Mouse (Mus musculus): ENCODE results near the gene Ugt1a6a.
A peak's percentile ranks its signal among the peaks of the same experiment; 100 is the strongest.
"Not testable (repeated sequence)": the region's sequence is repeated elsewhere in the genome, so short reads cannot be mapped to it uniquely, and the experiment has no call there.

The Ugt1a6a gene

GRCm38 (mm10) chr1:88134457-88135011 is at the start of gene Ugt1a6a:
Gene Ugt1a6a, plus strand, starts transcription at chr1:88134809.
- peak; percentile 27 for DNase-seq (ENCODE audit: low spot score)

DNA sequence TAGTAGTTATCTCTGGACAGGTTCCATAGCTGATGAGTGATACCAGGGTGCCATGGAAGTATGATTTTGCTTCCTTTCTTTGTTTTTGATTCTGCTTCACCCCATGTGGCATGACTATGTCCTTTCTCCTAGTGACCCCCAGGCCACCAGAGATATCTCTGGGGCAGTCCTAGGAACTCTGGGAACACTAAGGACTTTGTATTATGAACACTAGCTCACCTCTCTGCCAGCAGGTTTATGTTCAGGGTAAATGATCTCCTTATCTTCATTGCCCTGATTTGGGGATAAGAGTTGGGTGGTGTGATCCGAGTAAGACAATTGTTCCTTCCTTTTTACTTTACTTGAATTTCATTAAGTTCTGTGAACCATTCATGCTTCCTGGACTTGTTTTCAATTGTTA is 48.5 kb upstream of the Ugt1a6a start:
- DNase-seq (ENCODE audit: low spot score), result no peak

DNA sequence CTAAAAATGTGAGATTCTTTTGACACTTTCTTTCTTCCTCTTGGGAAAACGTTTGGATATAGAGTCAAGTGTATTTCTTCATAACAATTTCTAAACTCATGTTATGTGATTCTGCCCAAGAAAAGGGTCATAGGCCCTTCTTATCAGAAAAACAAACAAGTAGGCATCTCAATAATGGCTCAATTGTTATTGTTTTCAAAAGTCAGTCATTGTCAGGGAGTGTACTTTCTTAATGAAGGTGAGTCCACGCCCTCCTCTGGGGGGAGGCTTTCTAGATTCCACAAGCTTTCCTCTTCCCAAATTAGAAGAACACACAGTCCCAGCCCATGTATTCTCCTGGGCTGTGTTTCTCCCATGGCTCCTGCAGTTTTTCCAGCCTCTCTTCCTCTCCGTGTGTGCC is 47.1 kb upstream of the Ugt1a6a start, which contains the start of gene Ugt1a8:
Ugt1a8 (plus strand) TSS at position 301 of the 400 bp plus-strand sequence.
- DNase-seq (ENCODE audit: low spot score), result no peak

- DNase-seq (ENCODE audit: low spot score), result no peak
Observed at GRCm38 (mm10) chr1:88092341-88092740, 42.3 kb upstream of the Ugt1a6a start.

- DNase-seq (ENCODE audit: low spot score), result not testable (repeated sequence)
Observed at GRCm38 (mm10) chr1:88094270-88094676, 40.3 kb upstream of the Ugt1a6a start.

DNA sequence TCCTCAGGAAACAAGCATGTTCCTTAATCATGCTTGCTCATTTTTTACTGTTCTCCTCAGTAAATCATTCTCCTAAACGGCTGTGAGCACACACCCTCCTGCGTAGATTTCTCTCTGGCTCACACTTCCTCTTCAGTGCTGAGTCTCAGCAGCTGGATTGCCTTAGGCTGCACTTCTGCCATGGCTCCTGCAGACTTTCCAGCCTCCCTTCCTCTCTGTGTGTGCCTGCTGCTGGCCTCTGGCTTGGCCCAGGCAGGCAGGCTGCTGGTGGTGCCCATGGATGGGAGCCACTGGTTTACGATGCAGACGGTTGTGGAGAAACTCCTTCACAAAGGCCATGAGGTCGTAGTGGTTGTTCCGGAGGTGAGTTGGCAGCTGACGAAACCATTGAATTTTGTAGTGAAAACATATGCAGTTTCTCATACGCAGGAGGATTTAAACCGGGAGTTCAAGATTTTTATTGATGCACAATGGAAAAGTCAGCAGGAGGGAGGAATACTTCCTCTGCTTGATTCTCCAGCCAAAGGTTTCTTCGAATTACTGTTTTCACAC is 39.6 kb upstream of the Ugt1a6a start, which contains the start of gene Ugt1a7c:
Ugt1a7c (plus strand) TSS at position 122 of the 552 bp plus-strand sequence.
- DNase-seq (ENCODE audit: low spot score), result no peak

DNA sequence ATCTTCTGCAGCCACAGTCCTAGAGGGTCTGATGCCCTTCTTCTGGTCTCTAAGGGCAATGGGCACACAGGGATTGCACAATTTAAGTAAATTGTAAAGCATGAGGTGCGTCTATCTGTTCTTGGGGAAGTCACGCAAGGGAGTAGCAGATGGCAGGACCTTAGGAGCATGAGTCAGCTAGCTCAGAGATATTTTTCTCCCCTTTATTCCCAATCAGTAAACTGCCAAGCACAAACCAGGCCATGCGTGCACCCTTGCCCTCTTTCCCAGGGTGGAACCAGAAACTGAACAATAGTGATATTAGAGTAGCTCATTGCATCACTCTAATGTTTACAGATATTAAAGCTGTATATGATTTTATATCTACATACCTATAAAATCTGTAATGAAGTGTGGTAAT is 36.1 kb upstream of the Ugt1a6a start:
- DNase-seq (ENCODE audit: low spot score), result not testable (repeated sequence)

DNA sequence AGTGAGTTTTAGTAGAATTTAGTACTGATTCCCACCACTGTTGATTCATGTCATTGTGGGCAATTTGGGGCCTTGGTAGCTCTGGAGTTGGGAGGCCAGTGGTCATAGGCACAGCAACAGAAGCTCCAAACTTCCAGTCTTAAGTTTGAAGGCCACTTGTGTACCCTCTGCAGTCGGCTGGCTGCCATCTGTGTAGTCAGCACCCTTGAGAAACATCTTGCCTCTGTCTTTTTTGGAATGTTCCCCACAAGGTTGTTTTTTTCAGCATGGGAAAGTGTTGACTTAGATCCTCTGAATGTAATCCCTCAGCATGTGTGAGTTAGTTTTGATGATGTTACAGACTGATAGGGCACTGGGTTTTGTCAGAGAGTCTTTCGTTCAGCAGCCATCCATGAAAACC is 34.9 kb upstream of the Ugt1a6a start:
- DNase-seq (ENCODE audit: low spot score), result not testable (repeated sequence)

DNA sequence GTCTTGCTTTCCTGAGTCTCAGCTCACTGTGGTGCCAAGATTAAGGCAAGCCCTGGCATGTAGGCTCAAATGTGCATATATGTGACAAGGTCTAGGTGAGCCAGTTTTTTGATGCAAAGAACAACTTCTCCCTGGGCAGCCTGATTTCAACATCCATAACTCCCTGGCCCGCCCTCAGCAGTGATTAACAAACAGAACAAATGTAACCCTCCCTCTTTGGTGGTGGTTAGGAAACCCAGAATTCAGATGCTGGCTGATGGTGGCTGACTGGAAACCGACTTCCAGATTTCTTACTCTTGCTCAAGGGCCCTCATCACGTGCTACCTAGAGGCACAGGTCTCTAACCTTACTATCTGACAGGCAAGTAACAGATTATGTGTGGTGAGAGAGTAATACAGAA is 31.6 kb upstream of the Ugt1a6a start, which contains the start of gene Ugt1a6b:
Ugt1a6b (plus strand) TSS at position 234 of the 400 bp plus-strand sequence.
- DNase-seq (ENCODE audit: low spot score), result not testable (repeated sequence)

DNA sequence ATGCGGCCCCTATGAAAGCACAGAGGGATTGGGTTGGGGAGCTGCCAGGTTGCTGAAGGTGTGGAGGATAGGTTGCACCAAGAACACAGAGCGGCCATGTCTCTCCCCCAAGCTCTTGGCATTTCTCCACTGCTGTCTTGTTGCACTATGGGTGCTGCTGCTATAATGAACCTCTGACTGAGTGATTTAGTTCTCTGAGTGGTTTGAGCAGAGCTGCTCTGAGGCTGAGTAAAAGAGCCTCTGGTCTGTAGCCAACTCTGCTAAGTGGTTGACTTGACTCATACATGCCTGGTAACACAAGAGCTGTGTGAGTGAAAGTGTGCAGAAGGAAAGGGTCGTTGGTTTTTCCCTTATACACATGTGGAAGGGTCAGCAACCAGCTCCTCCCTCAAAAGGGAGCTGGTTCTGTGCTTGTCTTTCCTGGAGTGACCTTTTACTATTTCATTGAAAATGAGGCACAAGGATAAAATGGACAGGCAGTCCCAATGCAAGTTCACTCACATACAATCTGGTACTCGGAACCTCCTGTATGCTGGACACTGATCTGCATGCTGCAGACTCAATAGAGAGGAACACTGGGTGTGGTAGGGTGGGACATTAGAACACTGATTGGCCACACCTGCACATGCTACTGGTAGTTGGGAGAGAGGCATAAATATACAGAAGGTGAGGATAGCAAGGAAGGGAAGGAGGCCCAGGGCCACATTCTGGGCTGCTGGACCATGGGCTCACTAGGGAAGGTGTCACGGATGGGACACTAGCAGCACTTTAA is 30.7 kb upstream of the Ugt1a6a start:
- DNase-seq (ENCODE audit: low spot score), result not testable (repeated sequence)

GRCm38 (mm10) chr1:88104667-88105430 is 29.8 kb upstream of the Ugt1a6a start:
- no peak for DNase-seq (ENCODE audit: low spot score)

- no peak for DNase-seq (ENCODE audit: low spot score)
Observed at GRCm38 (mm10) chr1:88105656-88106055, 29.0 kb upstream of the Ugt1a6a start.

- DNase-seq (ENCODE audit: low spot score), result not testable (repeated sequence)
Observed at GRCm38 (mm10) chr1:88109027-88109557, 25.5 kb upstream of the Ugt1a6a start.

GRCm38 (mm10) chr1:88109604-88110003 is 25.0 kb upstream of the Ugt1a6a start:
- not testable (repeated sequence) for DNase-seq (ENCODE audit: low spot score)

DNA sequence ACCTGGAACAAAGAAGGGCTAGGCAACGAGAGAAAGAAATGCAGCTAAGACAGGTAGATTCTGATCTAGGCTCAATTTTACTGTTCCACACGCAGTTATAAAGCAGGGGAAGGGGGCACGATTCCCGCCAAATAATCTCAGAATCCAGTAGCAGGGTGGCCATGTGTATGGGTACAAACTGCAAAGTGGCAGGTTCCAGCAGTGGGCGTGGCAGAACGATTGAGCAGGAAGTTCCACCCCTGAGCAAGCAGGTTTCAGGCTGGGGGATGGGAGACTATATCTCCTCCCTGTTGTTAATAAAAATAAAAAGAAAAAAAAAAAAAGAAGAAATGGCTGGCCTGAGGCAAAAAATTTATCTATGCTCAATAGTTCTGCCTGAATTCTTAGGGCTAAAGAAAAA is 21.8 kb upstream of the Ugt1a6a start:
- DNase-seq (ENCODE audit: low spot score), result not testable (repeated sequence)

DNA sequence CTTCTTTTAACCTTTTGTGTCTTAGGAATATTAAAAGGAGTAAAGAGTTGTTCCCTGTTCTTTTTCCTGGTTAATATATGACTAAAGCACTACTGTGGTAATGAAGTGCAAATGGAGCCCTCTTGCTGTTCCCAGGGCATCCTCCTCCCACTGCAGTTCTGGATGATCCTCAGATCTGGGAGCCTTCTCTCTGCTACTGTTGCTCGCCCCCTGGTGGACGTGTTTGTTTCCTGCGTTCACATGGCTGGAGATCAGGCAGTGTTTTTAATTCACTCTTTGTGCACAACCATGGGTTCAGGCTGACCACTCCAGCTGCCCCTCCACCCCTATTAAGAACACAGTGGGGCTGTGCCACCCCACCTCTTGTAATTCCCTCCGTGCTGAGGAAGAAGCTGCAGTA is 14.1 kb upstream of the Ugt1a6a start:
- DNase-seq (ENCODE audit: low spot score), result not testable (repeated sequence)

GRCm38 (mm10) chr1:88121521-88121920 is 13.1 kb upstream of the Ugt1a6a start:
- not testable (repeated sequence) for DNase-seq (ENCODE audit: low spot score)

DNA sequence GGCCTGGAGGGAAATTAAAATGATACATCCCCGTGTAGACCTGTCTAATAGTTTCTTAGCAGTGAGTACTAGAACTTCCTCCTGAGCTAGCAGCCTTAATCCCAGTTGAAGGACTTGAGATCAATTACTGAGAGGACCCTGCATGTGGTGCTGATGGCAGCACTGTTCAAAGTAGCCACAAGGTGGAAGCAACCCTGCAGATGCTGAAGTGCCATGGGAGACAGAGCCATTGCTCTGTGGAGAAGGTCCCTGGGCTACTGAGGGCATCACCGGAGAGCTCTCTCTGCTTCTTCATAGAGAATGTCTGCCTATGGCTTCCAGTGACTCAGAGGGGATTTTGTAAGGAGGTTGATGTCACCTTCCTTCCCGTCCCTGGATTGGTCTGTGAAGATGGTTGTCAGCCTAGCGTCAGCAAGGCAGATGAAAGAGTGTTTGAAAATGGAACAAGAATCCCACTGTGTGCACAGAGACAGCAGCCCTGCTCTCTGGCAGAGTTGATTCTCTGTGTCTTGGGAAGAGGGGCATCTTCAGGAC is 8.7 kb upstream of the Ugt1a6a start:
- DNase-seq (ENCODE audit: low spot score), result not testable (repeated sequence)

DNA sequence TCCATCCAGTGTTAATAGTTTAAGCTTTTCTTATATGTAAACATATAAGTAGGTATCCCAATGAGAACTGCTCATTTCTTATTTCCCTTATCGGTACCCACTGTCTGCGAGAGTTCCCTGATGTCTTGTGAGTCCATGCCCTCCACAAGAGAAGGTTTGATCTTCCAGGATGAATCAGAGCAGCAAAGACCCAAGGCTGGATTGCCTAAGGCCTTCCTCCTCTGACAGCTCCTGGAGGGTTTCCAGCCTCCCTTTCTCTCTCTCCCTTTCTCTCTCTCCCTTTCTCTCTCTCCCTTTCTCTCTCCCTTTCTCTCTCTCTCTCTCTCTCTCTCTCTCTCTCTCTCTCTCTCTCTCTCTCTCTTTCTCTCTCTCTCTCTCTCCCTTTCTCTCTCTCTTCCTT is 5.5 kb upstream of the Ugt1a6a start:
- not testable (repeated sequence) for DNase-seq (ENCODE audit: low spot score)

DNA sequence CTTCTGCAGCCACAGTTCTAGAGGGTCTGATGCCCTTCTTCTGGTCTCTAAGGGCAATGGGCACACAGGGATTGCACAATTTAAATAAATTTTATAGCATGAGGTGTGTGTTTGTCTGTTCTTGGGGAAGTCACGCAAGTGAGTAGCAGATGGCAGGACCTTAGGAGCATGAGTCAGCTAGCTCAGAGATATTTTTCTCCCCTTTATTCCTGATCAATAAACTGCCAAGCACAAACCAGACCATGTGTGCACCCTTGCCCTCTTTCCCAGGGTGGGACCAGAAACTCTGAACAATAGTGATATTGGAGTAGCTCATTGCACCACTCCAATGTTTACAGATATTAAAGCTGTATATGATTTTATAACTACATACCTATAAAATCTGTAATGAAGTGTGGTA is 4.4 kb upstream of the Ugt1a6a start:
- not testable (repeated sequence) for DNase-seq (ENCODE audit: low spot score)

DNA sequence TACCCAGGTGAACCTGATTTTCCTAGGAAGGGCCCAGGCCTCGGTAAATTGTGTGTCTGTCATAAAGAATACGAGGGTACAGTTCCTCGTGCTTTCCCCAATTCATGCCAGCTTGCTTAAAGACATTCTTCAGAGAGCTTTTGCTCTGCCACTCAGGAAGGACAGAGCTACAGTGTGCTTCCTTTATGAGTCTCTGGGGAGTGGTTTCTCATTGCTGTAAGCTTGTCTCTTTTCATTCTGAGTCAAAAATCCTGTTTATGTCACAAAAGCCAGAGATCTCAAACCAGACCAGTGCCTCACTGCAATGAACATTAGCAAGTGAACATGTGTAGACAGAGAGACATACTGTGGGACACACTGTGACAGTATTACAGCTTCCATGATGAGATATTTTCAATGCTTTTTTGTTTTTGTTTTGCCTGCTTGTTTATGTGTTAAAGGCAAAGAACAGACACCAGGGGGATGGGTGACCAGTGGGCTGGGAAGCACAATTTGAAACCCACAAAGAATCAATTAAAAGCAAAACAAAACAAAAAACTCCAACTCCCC is 627 bp upstream of the Ugt1a6a start:
- DNase-seq (ENCODE audit: low spot score), result no peak

Measured in testis, postnatal 14 days (tissue).